In genomic region chrX:18442066-18442465, GRCm38 (mm10) we compare ENCODE assay signal across 9 mouse cellular contexts. TPM values are rescaled to one million over a fixed set of nuclear protein-coding genes. Genes with fewer than 3 reads are reported as not detected.
DNase-seq lines count a peak whose midpoint lies in the region; ATAC-seq lines count a peak whose summit lies in the region.
"Had no signal": no experiment of that assay in that cellular context is flagged by ENCODE, and none has a peak within 500 bp of the region (broad histone marks: within the 10 kb centered on the region; RNA-seq: fewer than 3 reads in every experiment).

No protein-coding gene starts in this region.

- H3K9ac ChIP-seq in neural tube, embryonic 15.5 days (replicated peaks) = no peak overlapping the region
- no peak overlapping the region for H3K9ac ChIP-seq in midbrain, embryonic 16.5 days (ENCODE audit: low read depth, low read length)
- H3K9ac ChIP-seq: embryonic facial prominence, embryonic 15.5 days had no signal

- H3K4me2 ChIP-seq in neural tube, embryonic 15.5 days = no peak overlapping the region
- no peak overlapping the region for H3K4me2 ChIP-seq in midbrain, embryonic 16.5 days (ENCODE audit: low read length)
- H3K4me2 ChIP-seq: embryonic facial prominence, embryonic 15.5 days had no signal

- H3K4me3 ChIP-seq in neural tube, embryonic 15.5 days (replicated peaks) = no peak overlapping the region
- H3K4me3 ChIP-seq in midbrain, embryonic 16.5 days (ENCODE audit: low read depth, low read length) = no peak overlapping the region
- H3K4me3 ChIP-seq: embryonic facial prominence, embryonic 15.5 days had no signal

- H3K27me3 ChIP-seq in neural tube, embryonic 15.5 days (replicated peaks) = no peaks in the 10 kb centered on the region
- H3K27me3 ChIP-seq in midbrain, embryonic 16.5 days (ENCODE audit: control insufficient read depth, insufficient read depth, low read depth, low read length) = no peaks in the 10 kb centered on the region
- H3K27me3 ChIP-seq: embryonic facial prominence, embryonic 15.5 days had no signal

- intact Hi-C loops in heart, postnatal 36 days (cut with DNase I) = loop anchor here (10.0 kb wide), 3 partner anchors 157 to 1547 kb away; partner anchors contain the start of gene Kdm6a

- ATAC-seq in neural tube, embryonic 15.5 days (ENCODE audit: low FRiP score) = no peak; the same call in 1 of the 2 replicates
- ATAC-seq in midbrain, embryonic 16.5 days = 0 out of 2 replicates have a peak, but pooled peaks have one; percentile 70
- no peak for ATAC-seq in megakaryocyte, adult 5-6 weeks (ENCODE audit: poor library complexity, severe bottlenecking)

- H3K9me3 ChIP-seq in neural tube, embryonic 15.5 days (replicated peaks) = no peaks in the 10 kb centered on the region
- H3K9me3 ChIP-seq in midbrain, embryonic 16.5 days (replicated peaks; ENCODE audit: control insufficient read depth, low read length, poor library complexity, severe bottlenecking) = no peaks in the 10 kb centered on the region
- H3K9me3 ChIP-seq: embryonic facial prominence, embryonic 15.5 days had no signal

- H3K36me3 ChIP-seq in neural tube, embryonic 15.5 days = no peaks in the 10 kb centered on the region
- H3K36me3 ChIP-seq in midbrain, embryonic 16.5 days (ENCODE audit: control insufficient read depth, insufficient read depth, low read length) = no peaks in the 10 kb centered on the region
- H3K36me3 ChIP-seq: embryonic facial prominence, embryonic 15.5 days had no signal

- H3K27ac ChIP-seq in neural tube, embryonic 15.5 days (replicated peaks) = no peak overlapping the region
- H3K27ac ChIP-seq in midbrain, embryonic 16.5 days (ENCODE audit: low read length) = no peak overlapping the region
- H3K27ac ChIP-seq: embryonic facial prominence, embryonic 15.5 days had no signal

- DNase-seq in neural tube, embryonic 10.5 days (ENCODE audit: extremely low spot score, low spot score) = peak; percentile 13
- peak; percentile 21 for DNase-seq in adrenal gland, adult 8-10 months
- peak; percentile 40 for DNase-seq in embryo, embryonic 11.5 days (ENCODE audit: low read depth, low spot score)
- DNase-seq in heart, postnatal 36 days = peak; percentile 37 to 49
- DNase-seq in left cerebral cortex, adult 8-10 months (ENCODE audit: low spot score in 2 of 2) = peak; percentile 27 to 50

- no peaks in the 10 kb centered on the region for H3K4me1 ChIP-seq in neural tube, embryonic 15.5 days
- no peaks in the 10 kb centered on the region for H3K4me1 ChIP-seq in midbrain, embryonic 16.5 days (ENCODE audit: control insufficient read depth, insufficient read depth, low read length)
- H3K4me1 ChIP-seq: embryonic facial prominence, embryonic 15.5 days had no signal

- 36% methylated on average over 5 of the region's 5 CpGs for WGBS in neural tube, embryonic 15.5 days
- 35% methylated on average over 5 of the region's 5 CpGs for WGBS in midbrain, embryonic 16.5 days

RNA-seq across cellular contexts. Expression of gene 4930578C19Rik, which starts 19.1 kb away (rescaled TPM):
- polyA plus RNA-seq in neural tube, embryonic 15.5 days (2015; fragmentation: Nextera tagmentation; extraction: Ambion mirVana) = 0.64 and 0.98 TPM in 2 replicates
- total RNA-seq in adrenal gland, adult 8-10 months (2022) = 1 to 10 TPM in 2 of 4 experiments, under 1 TPM in 2; 0.80 to 1.4 (median 1.2) TPM
- total RNA-seq in heart, postnatal 36 days (2021) = 1 to 10 TPM; 6.5 to 7.6 TPM
- total RNA-seq in left cerebral cortex, adult 8-10 months (2022) = 1 to 10 TPM; 1.1 to 1.7 (median 1.4) TPM
- polyA plus RNA-seq in midbrain, embryonic 16.5 days (2015; fragmentation: Nextera tagmentation; extraction: Ambion mirVana) = 0.76 and 0.92 TPM in 2 replicates
- total RNA-seq in megakaryocyte, adult 5-6 weeks (2015) = not detected in 2 replicates
- 0.18 TPM in 1 of 2 replicates, not detected in the other for total RNA-seq in megakaryocyte, adult 5-6 weeks (2017)
